Mouse (Mus musculus): ENCODE data around the gene Mup20. TPM values are rescaled to one million over a fixed set of nuclear protein-coding genes. Genes with fewer than 3 reads are reported as not detected.
"Not testable (repeated sequence)": the region's sequence is repeated elsewhere in the genome, so short reads cannot be mapped to it uniquely, and the experiment has no call there.

Mup20 gene
- polyA plus RNA-seq (2012; fragmentation: generic; extraction: Trizol), result not detected

- not testable (repeated sequence) for H3K79me2 ChIP-seq (ENCODE audit: control insufficient read depth, insufficient read depth); H3K27me3 ChIP-seq (ENCODE audit: control insufficient read depth, insufficient read depth, insufficient read length); H3K4me2 ChIP-seq (ENCODE audit: low read depth); H3K4me3 ChIP-seq; H3K36me3 ChIP-seq (ENCODE audit: control insufficient read depth, insufficient read depth); H3ac ChIP-seq (ENCODE audit: control insufficient read depth, insufficient read length)
Measured at GRCm38 (mm10) chr4:62054058-62054457, at the start of gene Mup20. Mup20 (minus strand) TSS chr4:62054158.

DNA sequence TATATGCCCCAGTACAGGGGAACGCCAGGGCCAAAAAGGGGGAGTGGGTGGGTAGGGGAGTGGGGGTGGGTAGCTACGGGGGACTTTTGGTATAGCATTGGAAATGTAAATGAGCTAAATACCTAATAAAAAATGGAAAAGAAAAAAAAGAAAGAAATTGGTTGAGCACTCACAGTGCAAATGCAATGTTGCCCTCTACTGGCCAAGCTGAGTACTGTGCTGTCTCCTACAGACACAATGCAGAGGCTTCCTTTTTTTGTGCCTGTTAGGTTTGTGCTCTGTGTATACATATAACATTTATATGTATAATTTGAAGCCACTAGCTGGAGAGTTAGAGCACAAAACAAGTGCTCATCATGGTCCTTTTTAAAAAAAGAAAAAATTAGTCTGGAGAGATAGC, 49.4 kb upstream of the Mup20 start:
- not testable (repeated sequence) for H3K27me3 ChIP-seq (ENCODE audit: control insufficient read depth, insufficient read depth, insufficient read length); H3K79me2 ChIP-seq (ENCODE audit: control insufficient read depth, insufficient read depth); H3K4me3 ChIP-seq; H3K4me2 ChIP-seq (ENCODE audit: low read depth); H3ac ChIP-seq (ENCODE audit: control insufficient read depth, insufficient read length); H3K36me3 ChIP-seq (ENCODE audit: control insufficient read depth, insufficient read depth)

GRCm38 (mm10) chr4:62087953-62088352, 34.0 kb upstream of the Mup20 start:
- no peaks in the 10 kb centered on the region for H3K79me2 ChIP-seq (ENCODE audit: control insufficient read depth, insufficient read depth)
- no peaks in the 10 kb centered on the region for H3K36me3 ChIP-seq (ENCODE audit: control insufficient read depth, insufficient read depth)
- H3K27me3 ChIP-seq (ENCODE audit: control insufficient read depth, insufficient read depth, insufficient read length), result no peaks in the 10 kb centered on the region
- no peak overlapping the region for H3ac ChIP-seq (ENCODE audit: control insufficient read depth, insufficient read length)
- no peak overlapping the region for H3K4me3 ChIP-seq
- TF ChIP-seq SRF (IDR thresholded peaks at IDR 0.05; ENCODE audit: control insufficient read depth, insufficient read length, low read depth), result no peak
- no peak for TF ChIP-seq TCF12 (IDR thresholded peaks at IDR 0.05; ENCODE audit: insufficient read depth, poor library complexity, severe bottlenecking)
- no peak for TF ChIP-seq REST (IDR thresholded peaks at IDR 0.05; ENCODE audit: insufficient read depth, insufficient read length)
- TF ChIP-seq POLR2A (IDR thresholded peaks at IDR 0.05; ENCODE audit: insufficient read length, low read depth), result no peak
- TF ChIP-seq E2F4 (IDR thresholded peaks at IDR 0.05; ENCODE audit: insufficient read depth), result no peak
- no peak for TF ChIP-seq TCF3 (IDR thresholded peaks at IDR 0.05; ENCODE audit: insufficient read length, low read depth)
- TF ChIP-seq MAX (IDR thresholded peaks at IDR 0.05; ENCODE audit: low read depth), result no peak
- no peak for TF ChIP-seq POLR2AphosphoS2 (IDR thresholded peaks at IDR 0.05; ENCODE audit: insufficient read length, low read depth)
- TF ChIP-seq MYOD1 (IDR thresholded peaks at IDR 0.05; ENCODE audit: control insufficient read depth in 1 of 3, insufficient read length in 2 of 3, low read depth in 2 of 3), result no peak
- no peak for TF ChIP-seq MYOG (IDR thresholded peaks at IDR 0.05; ENCODE audit: control insufficient read depth in 1 of 3, insufficient read depth in 1 of 3, insufficient read length in 2 of 3, low read depth in 2 of 3)
- TF ChIP-seq USF1 (IDR thresholded peaks at IDR 0.05; ENCODE audit: low read depth), result no peak
- TF ChIP-seq CEBPB (IDR thresholded peaks at IDR 0.05; ENCODE audit: insufficient read depth, poor library complexity, severe bottlenecking), result no peak
- no peak overlapping the region for H3K4me2 ChIP-seq (ENCODE audit: low read depth)

DNA sequence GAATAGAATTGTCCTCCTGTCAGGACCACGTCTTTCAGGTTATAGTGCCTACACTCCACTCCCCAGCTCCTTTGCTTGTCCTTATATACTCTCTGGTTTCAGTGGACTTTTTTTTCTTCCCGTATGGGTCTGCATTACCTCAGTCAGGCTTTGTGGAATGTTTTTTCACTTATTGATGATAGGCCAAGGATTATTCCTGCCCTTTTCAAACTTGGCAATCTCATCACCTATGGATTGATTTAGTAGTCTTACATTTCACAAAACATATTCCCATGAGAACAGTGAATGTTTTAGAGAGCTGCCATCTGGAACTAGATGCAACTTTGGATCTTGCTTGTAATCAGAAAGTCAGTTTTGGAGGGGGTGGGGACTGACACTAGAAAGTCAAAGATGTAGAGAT, 33.3 kb upstream of the Mup20 start, which contains the start of gene Mup3:
TSS of gene Mup3 (minus strand) at position 102 of the 400 bp plus-strand sequence.
- TF ChIP-seq SRF (IDR thresholded peaks at IDR 0.05; ENCODE audit: control insufficient read depth, insufficient read length, low read depth) (no peak), MYOG (IDR thresholded peaks at IDR 0.05; ENCODE audit: control insufficient read depth in 1 of 3, insufficient read depth in 1 of 3, insufficient read length in 2 of 3, low read depth in 2 of 3) (no peak), TCF3 (IDR thresholded peaks at IDR 0.05; ENCODE audit: insufficient read length, low read depth) (no peak), MAX (IDR thresholded peaks at IDR 0.05; ENCODE audit: low read depth) (no peak), POLR2A (IDR thresholded peaks at IDR 0.05; ENCODE audit: insufficient read length, low read depth) (no peak), CEBPB (IDR thresholded peaks at IDR 0.05; ENCODE audit: insufficient read depth, poor library complexity, severe bottlenecking) (no peak), E2F4 (IDR thresholded peaks at IDR 0.05; ENCODE audit: insufficient read depth) (no peak), MYOD1 (IDR thresholded peaks at IDR 0.05; ENCODE audit: control insufficient read depth in 1 of 3, insufficient read length in 2 of 3, low read depth in 2 of 3) (no peak), POLR2AphosphoS2 (IDR thresholded peaks at IDR 0.05; ENCODE audit: insufficient read length, low read depth) (no peak), REST (IDR thresholded peaks at IDR 0.05; ENCODE audit: insufficient read depth, insufficient read length) (no peak)
- Histone ChIP-seq H3K4me3 (no peak within 1 kb of the TSS), H3K79me2 (ENCODE audit: control insufficient read depth, insufficient read depth) (no peaks in the 10 kb centered on the region), H3K27me3 (ENCODE audit: control insufficient read depth, insufficient read depth, insufficient read length) (no peaks in the 10 kb centered on the region), H3K36me3 (ENCODE audit: control insufficient read depth, insufficient read depth) (no peaks in the 10 kb centered on the region), H3K4me2 (ENCODE audit: low read depth) (no peak within 1 kb of the TSS), H3ac (ENCODE audit: control insufficient read depth, insufficient read length) (no peak within 1 kb of the TSS)

GRCm38 (mm10) chr4:62082755-62083154, 28.8 kb upstream of the Mup20 start:
- TF ChIP-seq MYOD1 (IDR thresholded peaks at IDR 0.05; ENCODE audit: control insufficient read depth in 1 of 3, insufficient read length in 2 of 3, low read depth in 2 of 3), result no peak
- no peak for TF ChIP-seq POLR2A (IDR thresholded peaks at IDR 0.05; ENCODE audit: insufficient read length, low read depth)
- TF ChIP-seq E2F4 (IDR thresholded peaks at IDR 0.05; ENCODE audit: insufficient read depth), result no peak
- no peak for TF ChIP-seq CEBPB (IDR thresholded peaks at IDR 0.05; ENCODE audit: insufficient read depth, poor library complexity, severe bottlenecking)
- no peak for TF ChIP-seq MAX (IDR thresholded peaks at IDR 0.05; ENCODE audit: low read depth)
- TF ChIP-seq SRF (IDR thresholded peaks at IDR 0.05; ENCODE audit: control insufficient read depth, insufficient read length, low read depth), result no peak
- H3K4me3 ChIP-seq, result no peak overlapping the region
- H3ac ChIP-seq (ENCODE audit: control insufficient read depth, insufficient read length), result no peak overlapping the region
- H3K36me3 ChIP-seq (ENCODE audit: control insufficient read depth, insufficient read depth), result no peaks in the 10 kb centered on the region
- no peak overlapping the region for H3K4me2 ChIP-seq (ENCODE audit: low read depth)
- no peaks in the 10 kb centered on the region for H3K79me2 ChIP-seq (ENCODE audit: control insufficient read depth, insufficient read depth)
- H3K27me3 ChIP-seq (ENCODE audit: control insufficient read depth, insufficient read depth, insufficient read length), result no peaks in the 10 kb centered on the region

- TF ChIP-seq POLR2AphosphoS2 (IDR thresholded peaks at IDR 0.05; ENCODE audit: insufficient read length, low read depth) (no peak), CEBPB (IDR thresholded peaks at IDR 0.05; ENCODE audit: insufficient read depth, poor library complexity, severe bottlenecking) (no peak), TCF3 (IDR thresholded peaks at IDR 0.05; ENCODE audit: insufficient read length, low read depth) (no peak)
- Histone ChIP-seq H3K4me3 (no peak overlapping the region), H3K4me2 (ENCODE audit: low read depth) (no peak overlapping the region), H3K27me3 (ENCODE audit: control insufficient read depth, insufficient read depth, insufficient read length) (no peaks in the 10 kb centered on the region), H3K79me2 (ENCODE audit: control insufficient read depth, insufficient read depth) (no peaks in the 10 kb centered on the region), H3ac (ENCODE audit: control insufficient read depth, insufficient read length) (no peak overlapping the region), H3K36me3 (ENCODE audit: control insufficient read depth, insufficient read depth) (no peaks in the 10 kb centered on the region)
Measured at GRCm38 (mm10) chr4:62075126-62075525, 21.2 kb upstream of the Mup20 start.

DNA sequence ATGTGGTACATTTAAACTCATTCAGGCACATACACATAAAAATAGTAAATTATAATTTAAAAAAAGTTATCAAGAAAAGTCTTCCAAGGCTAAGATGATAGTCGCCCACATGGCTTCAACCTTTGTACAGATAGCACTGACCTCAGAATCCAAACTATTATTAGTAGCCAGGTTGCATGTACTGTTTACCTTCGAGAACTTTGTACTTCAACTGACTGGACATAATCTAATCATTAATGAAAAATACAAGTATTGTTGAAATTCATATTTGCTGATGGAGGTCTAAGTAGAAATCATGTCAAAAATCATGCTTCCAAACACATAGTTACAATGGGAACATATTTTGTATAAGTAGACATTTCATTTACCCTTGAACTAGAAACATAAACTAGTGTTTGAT, 822 bp upstream of the Mup20 start:
- H3K79me2 ChIP-seq (ENCODE audit: control insufficient read depth, insufficient read depth); H3K4me3 ChIP-seq: not testable (repeated sequence)

More for the DNA sequence above, 822 bp upstream of the Mup20 start:
- not testable (repeated sequence) for H3ac ChIP-seq (ENCODE audit: control insufficient read depth, insufficient read length); H3K4me2 ChIP-seq (ENCODE audit: low read depth); H3K27me3 ChIP-seq (ENCODE audit: control insufficient read depth, insufficient read depth, insufficient read length); H3K36me3 ChIP-seq (ENCODE audit: control insufficient read depth, insufficient read depth)

Data from myocyte (in vitro differentiated cells).